Mouse (Mus musculus): Measurements from ENCODE around the gene Rnf214. TPM values are rescaled to one million over a fixed set of nuclear protein-coding genes. Genes with fewer than 3 reads are reported as not detected.

Rnf214 gene
- total and polyA plus RNA-seq, 3 experiments = 7.9 to 17.0 TPM; not detected in 1

- no peaks in the 10 kb centered on the region for H3K27me3 ChIP-seq (ENCODE audit: control insufficient read depth in 1 of 2, insufficient read depth in 2 of 2, low read length in 2 of 2)
- no peaks in the 10 kb centered on the region for H3K9me3 ChIP-seq (replicated peaks; ENCODE audit: insufficient read depth, low read length)
- H3K9ac ChIP-seq (ENCODE audit: control insufficient read depth, low read depth, low read length, poor library complexity, severe bottlenecking) = no peak overlapping the region
- no peak overlapping the region for H3K27ac ChIP-seq (ENCODE audit: control insufficient read depth, low read depth, low read length)
- peaks cover 2 to 11% of the 10 kb centered on the region in 2 experiments; a peak in 2 of 4 replicates for H3K4me1 ChIP-seq (ENCODE audit: control insufficient read depth in 1 of 2, insufficient read depth in 2 of 2, low read length in 2 of 2)
- peaks cover 12% of the 10 kb centered on the region for H3K79me2 ChIP-seq (ENCODE audit: control insufficient read depth, insufficient read depth, low read length, poor library complexity)
- DNase-seq (ENCODE audit: low read depth, low spot score) = no peak
- no peak overlapping the region for H3K4me3 ChIP-seq (ENCODE audit: control insufficient read depth in 1 of 2, insufficient read depth in 1 of 2, low read depth in 2 of 2, low read length in 2 of 2)
- TF ChIP-seq MEF2A (IDR thresholded peaks at IDR 0.05; ENCODE audit: extremely low read depth, insufficient replicate concordance, low read depth, low read length, poor library complexity, severe bottlenecking) = no peak
- TF ChIP-seq BHLHE40 (IDR thresholded peaks at IDR 0.05; ENCODE audit: borderline replicate concordance, low read depth, low read length) = no peak
- no peak for TF ChIP-seq EP300 (IDR thresholded peaks at IDR 0.05; ENCODE audit: low read depth in 1 of 2, low read length in 2 of 2)
- no peak for TF ChIP-seq HCFC1 (IDR thresholded peaks at IDR 0.05; ENCODE audit: low read depth, low read length)
- TF ChIP-seq TAL1 (IDR thresholded peaks at IDR 0.05; ENCODE audit: low read length) = no peak
- peaks cover 2 to 4% of the 10 kb centered on the region in 2 experiments; a peak in 3 of 4 replicates for H3K36me3 ChIP-seq (ENCODE audit: control insufficient read depth in 1 of 2, insufficient read depth in 2 of 2, low read length in 2 of 2)
These were observed 46.2 kb upstream of the Rnf214 start for GRCm38 (mm10) chr9:45952890-45953289.

GRCm38 (mm10) chr9:45952057-45952456, 45.3 kb upstream of the Rnf214 start:
- H3K4me3 ChIP-seq (ENCODE audit: control insufficient read depth in 1 of 2, insufficient read depth in 1 of 2, low read depth in 2 of 2, low read length in 2 of 2) = no peak overlapping the region
- H3K27ac ChIP-seq (ENCODE audit: control insufficient read depth, low read depth, low read length) = no peak overlapping the region
- TF ChIP-seq MXI1 (IDR thresholded peaks at IDR 0.05; ENCODE audit: low read depth, low read length) (no peak), ZNF384 (IDR thresholded peaks at IDR 0.05; ENCODE audit: low read depth, low read length) (no peak)
- H3K9me3 ChIP-seq (replicated peaks; ENCODE audit: insufficient read depth, low read length) = no peaks in the 10 kb centered on the region
- H3K27me3 ChIP-seq (ENCODE audit: control insufficient read depth in 1 of 2, insufficient read depth in 2 of 2, low read length in 2 of 2) = no peaks in the 10 kb centered on the region
- H3K79me2 ChIP-seq (ENCODE audit: control insufficient read depth, insufficient read depth, low read length, poor library complexity) = peaks cover 12% of the 10 kb centered on the region
- no peak for DNase-seq (ENCODE audit: low read depth, low spot score)
- peaks cover 2 to 11% of the 10 kb centered on the region in 2 experiments; a peak in 2 of 4 replicates for H3K4me1 ChIP-seq (ENCODE audit: control insufficient read depth in 1 of 2, insufficient read depth in 2 of 2, low read length in 2 of 2)
- no peak overlapping the region for H3K9ac ChIP-seq (ENCODE audit: control insufficient read depth, low read depth, low read length, poor library complexity, severe bottlenecking)
- H3K36me3 ChIP-seq (ENCODE audit: control insufficient read depth in 1 of 2, insufficient read depth in 2 of 2, low read length in 2 of 2) = peaks cover 2 to 4% of the 10 kb centered on the region in 2 experiments; a peak in 3 of 4 replicates

GRCm38 (mm10) chr9:45946872-45947183, 40.1 kb upstream of the Rnf214 start:
- H3K4me3 ChIP-seq (ENCODE audit: control insufficient read depth in 1 of 2, insufficient read depth in 1 of 2, low read depth in 2 of 2, low read length in 2 of 2) = no peak overlapping the region
- no peaks in the 10 kb centered on the region for H3K4me1 ChIP-seq (ENCODE audit: control insufficient read depth in 1 of 2, insufficient read depth in 2 of 2, low read length in 2 of 2)
- no peak for DNase-seq (ENCODE audit: low read depth, low spot score)
- H3K36me3 ChIP-seq (ENCODE audit: control insufficient read depth in 1 of 2, insufficient read depth in 2 of 2, low read length in 2 of 2) = peaks cover 0 to 2% of the 10 kb centered on the region in 2 experiments; a peak in 2 of 4 replicates
- H3K9ac ChIP-seq (ENCODE audit: control insufficient read depth, low read depth, low read length, poor library complexity, severe bottlenecking) = no peak overlapping the region
- no peaks in the 10 kb centered on the region for H3K9me3 ChIP-seq (replicated peaks; ENCODE audit: insufficient read depth, low read length)
- H3K27ac ChIP-seq (ENCODE audit: control insufficient read depth, low read depth, low read length) = no peak overlapping the region
- TF ChIP-seq ETS1 (IDR thresholded peaks at IDR 0.05; ENCODE audit: low read depth, low read length) = no peak
- no peak for TF ChIP-seq ELF1 (IDR thresholded peaks at IDR 0.05; ENCODE audit: low read depth, low read length)
- TF ChIP-seq BHLHE40 (IDR thresholded peaks at IDR 0.05; ENCODE audit: borderline replicate concordance, low read depth, low read length) = no peak
- TF ChIP-seq SMC3 (IDR thresholded peaks at IDR 0.05; ENCODE audit: low read depth, low read length) = no peak
- no peak for TF ChIP-seq UBTF (IDR thresholded peaks at IDR 0.05; ENCODE audit: borderline replicate concordance, insufficient read depth, low read depth, low read length)
- no peak for TF ChIP-seq ZNF384 (IDR thresholded peaks at IDR 0.05; ENCODE audit: low read depth, low read length)
- TF ChIP-seq TBP (IDR thresholded peaks at IDR 0.05; ENCODE audit: low read depth, low read length) = no peak
- no peak for TF ChIP-seq POLR2A (IDR thresholded peaks at IDR 0.05; ENCODE audit: control insufficient read depth in 1 of 2, insufficient read depth in 1 of 2, low read depth in 1 of 2, low read length in 2 of 2, poor library complexity in 1 of 2)
- TF ChIP-seq ZMIZ1 (IDR thresholded peaks at IDR 0.05; ENCODE audit: low read depth, low read length) = no peak
- no peak for TF ChIP-seq RCOR1 (IDR thresholded peaks at IDR 0.05; ENCODE audit: low read depth, low read length)
- TF ChIP-seq RAD21 (IDR thresholded peaks at IDR 0.05; ENCODE audit: low read depth, low read length) = no peak
- TF ChIP-seq NRF1 (IDR thresholded peaks at IDR 0.05; ENCODE audit: insufficient read depth, low read depth, low read length, poor library complexity, severe bottlenecking) = no peak
- no peak for TF ChIP-seq USF2 (IDR thresholded peaks at IDR 0.05; ENCODE audit: borderline replicate concordance in 1 of 2, insufficient read depth in 1 of 2, low read depth in 1 of 2, low read length in 2 of 2)
- TF ChIP-seq MAX (IDR thresholded peaks at IDR 0.05; ENCODE audit: low read length) = no peak
- no peak for TF ChIP-seq TCF12 (IDR thresholded peaks at IDR 0.05; ENCODE audit: low read depth, low read length)
- no peak for TF ChIP-seq CHD1 (IDR thresholded peaks at IDR 0.05; ENCODE audit: low read depth, low read length)
- TF ChIP-seq USF1 (IDR thresholded peaks at IDR 0.05; ENCODE audit: low read depth, low read length) = no peak
- no peak for TF ChIP-seq MAZ (IDR thresholded peaks at IDR 0.05; ENCODE audit: low read depth, low read length)
- no peaks in the 10 kb centered on the region for H3K79me2 ChIP-seq (ENCODE audit: control insufficient read depth, insufficient read depth, low read length, poor library complexity)
- no peaks in the 10 kb centered on the region for H3K27me3 ChIP-seq (ENCODE audit: control insufficient read depth in 1 of 2, insufficient read depth in 2 of 2, low read length in 2 of 2)
